Mouse (Mus musculus) heart, adult 2 months (tissue): ENCODE results near the gene Slc9a6.

ENCODE experiments used
- CTCF ChIP-seq: fragments of 200-600 bp; IDR thresholded peaks from 2 replicates; pipeline ENCODE4 v1.8.1; 2022; ENCODE audit warnings: antibody characterized with exemption, mild to moderate bottlenecking, moderate library complexity
- EP300 ChIP-seq: fragments of 200-500 bp; IDR thresholded peaks from 2 replicates; pipeline ENCODE4 v1.6.1; 2011; ENCODE audit warnings: low read depth, low read length, control low read depth; ENCODE audit not compliant: insufficient read depth
- POLR2A ChIP-seq: fragments of 200-500 bp; IDR thresholded peaks from 2 replicates; pipeline ENCODE4 v1.6.1; 2011; ENCODE audit warnings: mild to moderate bottlenecking, low read depth, low read length, control low read depth; ENCODE audit not compliant: insufficient read depth

DNA sequence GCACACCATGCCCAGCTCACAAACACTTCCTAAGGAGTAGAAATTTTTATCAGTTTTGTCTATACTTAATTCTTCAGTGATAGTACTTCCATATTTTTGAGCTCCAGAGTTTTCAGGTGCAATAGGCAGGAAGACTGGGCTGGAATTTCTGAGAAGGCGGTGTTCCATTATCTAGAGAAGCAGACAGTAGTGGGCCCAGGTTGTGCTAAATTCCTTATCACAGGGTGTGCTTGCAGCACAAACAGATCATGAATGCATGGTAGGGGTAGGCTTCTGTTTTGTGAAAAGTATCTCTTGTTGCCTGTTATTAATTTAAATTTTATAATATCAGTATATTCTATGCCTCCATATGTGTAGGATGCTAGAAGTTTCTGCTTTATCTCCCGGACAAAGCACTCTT lies 5.7 kb downstream of the Slc9a6 start:
- TF ChIP-seq CTCF (no peak), POLR2A (no peak), EP300 (no peak)
